In the genomic region with DNA sequence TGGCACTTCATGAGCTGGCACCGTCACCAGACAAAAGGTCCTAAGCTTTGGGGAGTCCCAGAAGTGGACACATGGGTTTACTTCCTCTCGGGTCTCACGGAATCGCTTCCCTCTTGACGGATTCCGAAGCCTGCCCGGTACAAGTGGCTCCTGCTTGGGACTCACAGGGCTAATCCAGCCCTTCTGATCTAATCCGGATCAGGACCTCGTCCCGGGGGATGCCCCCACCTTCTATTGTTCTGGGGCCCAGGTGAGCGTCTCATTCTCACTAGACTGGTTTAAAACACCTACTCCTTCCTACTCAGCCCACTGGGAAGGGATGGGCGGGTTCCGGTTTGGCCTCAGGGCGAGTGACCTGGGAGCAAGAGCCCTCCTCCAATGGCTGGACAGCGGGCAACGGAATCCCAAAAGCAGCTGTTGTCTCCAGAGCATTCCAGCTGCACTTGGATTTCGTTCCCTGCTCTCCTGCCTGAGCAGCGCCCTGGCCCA, we compare ENCODE assay signal across 7 mouse cellular contexts. TPM values are rescaled to one million over a fixed set of nuclear protein-coding genes. Genes with fewer than 3 reads are reported as not detected.
DNase-seq lines count a peak whose midpoint lies in the region; ATAC-seq and TF ChIP-seq lines count a peak whose summit lies in the region.

No protein-coding gene starts in this region.

- no peak for ATAC-seq in forebrain, postnatal 0 days
- no peak for ATAC-seq in kidney, embryonic 15.5 days (replicated peaks; ENCODE audit: low FRiP score)
- ATAC-seq in stomach, postnatal 0 days (ENCODE audit: low FRiP score, low TSS enrichment), result no peak; the same call in 1 of the 2 replicates

- peak overlapping the region; percentile 69 for H3K9ac ChIP-seq in ES-Bruce4 (ENCODE audit: low read depth, poor library complexity, severe bottlenecking)
- peak overlapping the region; percentile 83 for H3K9ac ChIP-seq in forebrain, postnatal 0 days
- H3K9ac ChIP-seq in kidney, embryonic 15.5 days, result peak overlapping the region; percentile 72
- peak overlapping the region; percentile 74 for H3K9ac ChIP-seq in stomach, postnatal 0 days (ENCODE audit: low read length)

- H3K79me2 ChIP-seq in C2C12 (ENCODE audit: control insufficient read depth, insufficient read depth), result peaks cover 11% of the 10 kb centered on the region

- H3K4me2 ChIP-seq in forebrain, postnatal 0 days (ENCODE audit: low read depth), result peak overlapping the region; percentile 90
- H3K4me2 ChIP-seq in kidney, embryonic 15.5 days, result peak overlapping the region; percentile 91
- peak overlapping the region; percentile 97 for H3K4me2 ChIP-seq in stomach, postnatal 0 days (replicated peaks; ENCODE audit: low read depth)

- 15% methylated on average over 18 of the region's 18 CpGs for WGBS in forebrain, postnatal 0 days
- 9% methylated on average over 18 of the region's 18 CpGs for WGBS in kidney, embryonic 15.5 days
- 11% methylated on average over 18 of the region's 18 CpGs for WGBS in stomach, postnatal 0 days

- no peak for DNase-seq in forebrain, postnatal 0 days
- peak; percentile 42 for DNase-seq in lung, postnatal 36 days
- DNase-seq in stomach, postnatal 0 days (ENCODE audit: low spot score), result peak; percentile 58
- DNase-seq in right cerebral cortex, postnatal 25 days, result no peak

- no peaks in the 10 kb centered on the region for H3K9me3 ChIP-seq in ES-Bruce4 (replicated peaks; ENCODE audit: control insufficient read depth, insufficient read depth, low read length, poor library complexity, severe bottlenecking)
- no peaks in the 10 kb centered on the region for H3K9me3 ChIP-seq in forebrain, postnatal 0 days (ENCODE audit: low read length)
- H3K9me3 ChIP-seq in kidney, embryonic 15.5 days (replicated peaks), result no peaks in the 10 kb centered on the region
- no peaks in the 10 kb centered on the region for H3K9me3 ChIP-seq in stomach, postnatal 0 days (ENCODE audit: control insufficient read depth, low read length)

- H3K27ac ChIP-seq in ES-Bruce4 (ENCODE audit: insufficient read depth, low read length), result peak overlapping the region; percentile 91
- H3K27ac ChIP-seq in forebrain, postnatal 0 days (ENCODE audit: low read depth, low read length), result peak overlapping the region; percentile 98
- H3K27ac ChIP-seq in kidney, embryonic 15.5 days, result peak overlapping the region; percentile 94
- peak overlapping the region; percentile 95 for H3K27ac ChIP-seq in stomach, postnatal 0 days (replicated peaks)

- no peaks in the 10 kb centered on the region for H3K27me3 ChIP-seq in C2C12 (ENCODE audit: control insufficient read depth, insufficient read depth, insufficient read length)
- no peaks in the 10 kb centered on the region for H3K27me3 ChIP-seq in ES-Bruce4 (ENCODE audit: control insufficient read depth, insufficient read depth, low read length, poor library complexity, severe bottlenecking)
- no peaks in the 10 kb centered on the region for H3K27me3 ChIP-seq in forebrain, postnatal 0 days (ENCODE audit: insufficient read depth, low read length)
- H3K27me3 ChIP-seq in kidney, embryonic 15.5 days, result no peaks in the 10 kb centered on the region
- H3K27me3 ChIP-seq in stomach, postnatal 0 days (ENCODE audit: control insufficient read depth, insufficient read depth, low read length), result no peaks in the 10 kb centered on the region

- TF ChIP-seq CTCF in C2C12 (IDR thresholded peaks at IDR 0.05; ENCODE audit: control insufficient read depth, insufficient read depth, insufficient read length), result no peak
- no peak for TF ChIP-seq CTCF in ES-Bruce4 (IDR thresholded peaks at IDR 0.05; ENCODE audit: low read depth, low read length)
- no peak for TF ChIP-seq CTCF in forebrain, postnatal 0 days (IDR thresholded peaks at IDR 0.05; ENCODE audit: low read depth)
- TF ChIP-seq CTCF in stomach, postnatal 0 days (IDR thresholded peaks at IDR 0.05; ENCODE audit: low read depth), result no peak

- peaks cover 33% of the 10 kb centered on the region for H3K36me3 ChIP-seq in C2C12 (ENCODE audit: control insufficient read depth, insufficient read depth)
- H3K36me3 ChIP-seq in ES-Bruce4 (ENCODE audit: control insufficient read depth, insufficient read depth, low read length, poor library complexity, severe bottlenecking), result peaks cover 37% of the 10 kb centered on the region
- H3K36me3 ChIP-seq in forebrain, postnatal 0 days (ENCODE audit: insufficient read depth), result peaks cover 49% of the 10 kb centered on the region
- H3K36me3 ChIP-seq in kidney, embryonic 15.5 days, result peaks cover 55% of the 10 kb centered on the region
- H3K36me3 ChIP-seq in stomach, postnatal 0 days (ENCODE audit: control insufficient read depth, insufficient read depth, low read length), result peaks cover 20% of the 10 kb centered on the region

- H3K79me3 ChIP-seq in C2C12 (ENCODE audit: low read depth), result peaks cover 5% of the 10 kb centered on the region

- TF ChIP-seq POLR2A in ES-Bruce4 (IDR thresholded peaks at IDR 0.05; ENCODE audit: insufficient read depth, low read length), result peak; percentile 7

- TF ChIP-seq EP300 in ES-Bruce4 (IDR thresholded peaks at IDR 0.05; ENCODE audit: insufficient read depth, low read depth, low read length), result peak; percentile 91
- TF ChIP-seq EP300 in stomach, postnatal 0 days (optimal IDR thresholded peaks at IDR 0.05), result no peak

- no peaks in the 10 kb centered on the region for H3K4me1 ChIP-seq in ES-Bruce4 (ENCODE audit: control insufficient read depth, insufficient read depth, low read length)
- H3K4me1 ChIP-seq in forebrain, postnatal 0 days (ENCODE audit: insufficient read depth), result peaks cover 19% of the 10 kb centered on the region
- peaks cover 44% of the 10 kb centered on the region for H3K4me1 ChIP-seq in kidney, embryonic 15.5 days
- H3K4me1 ChIP-seq in stomach, postnatal 0 days (replicated peaks; ENCODE audit: control insufficient read depth, insufficient read depth), result peaks cover 5% of the 10 kb centered on the region

- peak overlapping the region; percentile 41 for H3K4me3 ChIP-seq in C2C12 (ENCODE audit: insufficient read depth, poor library complexity, severe bottlenecking)
- H3K4me3 ChIP-seq in ES-Bruce4 (ENCODE audit: low read depth, low read length), result peak overlapping the region; percentile 77
- H3K4me3 ChIP-seq in forebrain, postnatal 0 days (ENCODE audit: low read depth, low read length), result peak overlapping the region; percentile 77
- peak overlapping the region; percentile 64 for H3K4me3 ChIP-seq in kidney, embryonic 15.5 days (replicated peaks)
- peak overlapping the region; percentile 68 for H3K4me3 ChIP-seq in stomach, postnatal 0 days (ENCODE audit: low read depth, low read length)

- peak overlapping the region; percentile 78 for H3ac ChIP-seq in C2C12 (ENCODE audit: control insufficient read depth, insufficient read length, low read depth)

TF ChIP-seq in C2C12, 6 proteins besides CTCF, POLR2A, EP300 and RAD21:
- TF ChIP-seq CEBPB (IDR thresholded peaks at IDR 0.05; ENCODE audit: low read depth), result no peak
- TF ChIP-seq USF1 (IDR thresholded peaks at IDR 0.05; ENCODE audit: low read depth), result no peak
- TF ChIP-seq MYOD1 (IDR thresholded peaks at IDR 0.05; ENCODE audit: control insufficient read depth, insufficient read length, low read depth), result no peak
- no peak for TF ChIP-seq MYOG (IDR thresholded peaks at IDR 0.05; ENCODE audit: control insufficient read depth, extremely low read depth, insufficient read length)
- TF ChIP-seq MAX (IDR thresholded peaks at IDR 0.05), result no peak
- no peak for TF ChIP-seq FOSL1 (IDR thresholded peaks at IDR 0.05; ENCODE audit: insufficient read depth, low read length, poor library complexity, severe bottlenecking)

RNA-seq across cellular contexts. Expression of a gene that starts 0.7 kb away (rescaled TPM):
- 6.8 TPM for polyA plus RNA-seq in C2C12 (2012; fragmentation: generic; extraction: Trizol)
- polyA plus RNA-seq in ES-Bruce4 (2011; ENCODE audit: insufficient read depth, insufficient read length, low read depth, missing spikeins), result 24.7 and 29.7 TPM in 2 replicates
- 70.7 and 71.3 TPM in 2 replicates for total RNA-seq in forebrain, postnatal 0 days (2014; rRNA removed)
- polyA plus RNA-seq in forebrain, postnatal 0 days (2015; fragmentation: Nextera tagmentation; extraction: Ambion mirVana), result 104 and 108 TPM in 2 replicates
- 41.5 and 43.1 TPM in 2 replicates for polyA plus RNA-seq in kidney, embryonic 15.5 days (2015; fragmentation: Nextera tagmentation; extraction: Ambion mirVana)
- polyA plus RNA-seq in stomach, postnatal 0 days (2015; fragmentation: Nextera tagmentation; extraction: Ambion mirVana), result 40.4 and 42.4 TPM in 2 replicates

RNA-seq across cellular contexts. Expression of a gene that starts 1.7 kb away (rescaled TPM):
- polyA plus RNA-seq in C2C12 (2012; fragmentation: generic; extraction: Trizol) (56.1 TPM), ES-Bruce4 (2011; ENCODE audit: insufficient read depth, insufficient read length, low read depth, missing spikeins) (32.7 and 38.9 TPM in 2 replicates)
- total RNA-seq in forebrain, postnatal 0 days (2014; rRNA removed), result 99.6 and 115 TPM in 2 replicates
- 221 and 261 TPM in 2 replicates for polyA plus RNA-seq in forebrain, postnatal 0 days (2015; fragmentation: Nextera tagmentation; extraction: Ambion mirVana)
- 155 and 180 TPM in 2 replicates for polyA plus RNA-seq in kidney, embryonic 15.5 days (2015; fragmentation: Nextera tagmentation; extraction: Ambion mirVana)
- polyA plus RNA-seq in stomach, postnatal 0 days (2015; fragmentation: Nextera tagmentation; extraction: Ambion mirVana), result 44.9 and 50.5 TPM in 2 replicates

RNA-seq across cellular contexts. Expression of a gene that starts 7.9 kb away (rescaled TPM):
- polyA plus RNA-seq in C2C12 (2012; fragmentation: generic; extraction: Trizol), result 332 TPM
- polyA plus RNA-seq in ES-Bruce4 (2011; ENCODE audit: insufficient read depth, insufficient read length, low read depth, missing spikeins), result 387 and 445 TPM in 2 replicates
- total RNA-seq in forebrain, postnatal 0 days (2014; rRNA removed), result 115 and 129 TPM in 2 replicates
- 102 and 106 TPM in 2 replicates for polyA plus RNA-seq in forebrain, postnatal 0 days (2015; fragmentation: Nextera tagmentation; extraction: Ambion mirVana)
- 187 and 198 TPM in 2 replicates for polyA plus RNA-seq in kidney, embryonic 15.5 days (2015; fragmentation: Nextera tagmentation; extraction: Ambion mirVana)
- 67.1 and 70.6 TPM in 2 replicates for polyA plus RNA-seq in stomach, postnatal 0 days (2015; fragmentation: Nextera tagmentation; extraction: Ambion mirVana)

RNA-seq across cellular contexts. Expression of a gene that starts 10.6 kb away (rescaled TPM):
- polyA plus RNA-seq in C2C12 (2012; fragmentation: generic; extraction: Trizol) (52.9 TPM), ES-Bruce4 (2011; ENCODE audit: insufficient read depth, insufficient read length, low read depth, missing spikeins) (24.6 and 24.7 TPM in 2 replicates)
- 353 and 511 TPM in 2 replicates for total RNA-seq in forebrain, postnatal 0 days (2014; rRNA removed)
- polyA plus RNA-seq in forebrain, postnatal 0 days (2015; fragmentation: Nextera tagmentation; extraction: Ambion mirVana), result 206 and 283 TPM in 2 replicates
- polyA plus RNA-seq in kidney, embryonic 15.5 days (2015; fragmentation: Nextera tagmentation; extraction: Ambion mirVana), result 123 and 139 TPM in 2 replicates
- 23.2 and 25.5 TPM in 2 replicates for polyA plus RNA-seq in stomach, postnatal 0 days (2015; fragmentation: Nextera tagmentation; extraction: Ambion mirVana)

RNA-seq across cellular contexts. Expression of a gene that starts 29.5 kb away (rescaled TPM):
- polyA plus RNA-seq in C2C12 (2012; fragmentation: generic; extraction: Trizol) (1.3 TPM), ES-Bruce4 (2011; ENCODE audit: insufficient read depth, insufficient read length, low read depth, missing spikeins) (2.4 TPM in 2 replicates)
- total RNA-seq in forebrain, postnatal 0 days (2014; rRNA removed), result 29.2 and 39.3 TPM in 2 replicates
- polyA plus RNA-seq in forebrain, postnatal 0 days (2015; fragmentation: Nextera tagmentation; extraction: Ambion mirVana), result 35.4 and 39.9 TPM in 2 replicates
- polyA plus RNA-seq in kidney, embryonic 15.5 days (2015; fragmentation: Nextera tagmentation; extraction: Ambion mirVana), result 9.1 and 11.7 TPM in 2 replicates
- 3.7 and 4.4 TPM in 2 replicates for polyA plus RNA-seq in stomach, postnatal 0 days (2015; fragmentation: Nextera tagmentation; extraction: Ambion mirVana)

Comparison
In these comparisons a context has a peak if more than half of its experiments do, and no peak if none do; other contexts are left out.
1. DNase-seq: peak in lung, postnatal 36 days (single experiment) and stomach, postnatal 0 days (single experiment); none in forebrain, postnatal 0 days (single experiment) and right cerebral cortex, postnatal 25 days (single experiment).
2. Peak in every context shown above with its lines, with median percentiles within 50 percentile points of each other: H3K4me3 ChIP-seq, H3K27ac ChIP-seq, H3K9ac ChIP-seq and H3K4me2 ChIP-seq.